Mouse (Mus musculus) adrenal gland, postnatal 4 days (tissue): ENCODE results near the gene Zfp422. TPM values are rescaled to one million over a fixed set of nuclear protein-coding genes. Genes with fewer than 3 reads are reported as not detected.
"Not testable (repeated sequence)": the region's sequence is repeated elsewhere in the genome, so short reads cannot be mapped to it uniquely, and the experiment has no call there.

Experiments
- DNase-seq, 2 experiments: peaks; one replicate each; pipeline ENCODE4 v3.0.0; 2021 to 2022; ENCODE audit warnings: low spot score in 2 of 2, mixed read lengths in 2 of 2
- microRNA-seq: library from miRNA; unstranded; fragments of <30 nt; microRNA quantifications from one replicate; pipeline ENCODE4 v1.2.0, GENCODE M21; 2021
- total RNA-seq, 2 experiments: library from RNA; stranded (reverse); gene quantifications; 2 replicates each; pipeline ENCODE4 v1.2.3; 2021

Zfp422 gene
- total RNA-seq, 2 experiments from 2014 or later, result 32.3 to 37.3 TPM

DNA sequence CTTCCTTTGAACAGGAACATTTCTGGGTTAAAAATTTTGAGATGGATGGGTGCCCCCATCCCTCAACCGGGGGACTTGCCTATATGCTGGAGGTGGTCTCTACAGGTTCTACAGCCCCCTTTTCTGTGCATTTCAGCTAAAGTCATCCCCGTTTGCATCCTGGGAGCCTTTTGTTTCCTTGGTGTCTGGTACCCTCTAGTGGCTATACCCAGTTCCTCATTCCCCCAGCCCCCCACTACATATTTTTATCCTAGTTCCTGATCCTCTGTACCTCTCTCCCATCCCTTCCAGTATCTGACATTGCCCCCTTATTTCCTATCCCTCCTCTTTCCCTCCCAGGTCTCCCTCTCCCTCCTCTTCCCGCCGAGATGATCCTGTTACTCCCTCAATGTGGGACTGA, 21.6 kb downstream of the Zfp422 start:
- no peak for DNase-seq

DNA sequence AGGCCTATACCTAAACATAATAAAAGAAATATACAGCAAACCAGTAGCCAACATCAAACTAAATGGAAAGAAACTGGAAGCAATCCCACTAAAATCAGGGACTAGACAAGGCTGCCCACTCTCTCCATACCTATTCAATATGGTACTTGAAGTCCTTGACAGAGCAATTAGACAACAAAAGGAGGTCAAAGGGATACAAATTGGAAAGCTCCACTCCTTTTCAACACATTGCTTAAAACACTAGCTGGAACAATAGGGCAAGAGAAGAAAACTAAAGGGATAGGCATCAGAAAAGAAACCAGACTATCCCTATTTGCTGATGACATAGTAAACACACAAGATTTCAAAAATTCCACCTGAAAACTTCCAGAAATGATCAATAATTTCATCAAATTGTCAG, 27.8 kb downstream of the Zfp422 start:
- not testable (repeated sequence) for DNase-seq

DNA sequence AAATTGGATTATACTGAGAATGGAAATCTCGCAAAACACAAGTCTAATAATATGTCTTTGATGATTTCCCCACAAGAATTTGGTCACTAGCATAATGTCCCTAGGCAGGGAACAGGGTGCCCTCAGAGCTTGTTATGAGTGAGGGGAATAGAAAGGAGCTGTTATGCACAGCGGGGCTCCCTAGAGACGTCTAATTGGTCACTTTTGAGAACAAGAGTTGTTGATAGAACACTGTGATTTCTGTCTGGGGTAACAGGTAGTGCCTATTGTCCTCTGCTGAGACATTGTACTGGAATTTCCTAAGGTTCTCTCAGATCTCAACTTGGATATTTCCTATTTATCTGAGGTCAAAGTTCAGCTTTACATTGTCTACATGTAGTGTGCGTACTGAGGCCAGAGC, 44.7 kb downstream of the Zfp422 start, which contains the start of gene Olfr215:
Gene Olfr215, minus strand, starts transcription at position 101 of the 400 bp plus-strand sequence.
- DNase-seq, result no peak

Small RNA genes within 50 kb of the gene (microRNA-seq; reads per million reads assigned to microRNA genes)
- gene Mir7043, result not detected

Other genes starting within 250 kb of the Zfp422 start
- 1 to 10 TPM; 1.1 to 3.5 TPM for gene Alox5, start 167.8 kb downstream of the Zfp422 start, total RNA-seq
- gene Olfr211, start 139.9 kb downstream of the Zfp422 start, total RNA-seq, result not detected
- under 1 TPM in 1 of 2 experiments, not detected in 1; 0.17 TPM for gene Olfr212, start 122.5 kb downstream of the Zfp422 start, total RNA-seq
- not detected for gene Olfr213, start 90.5 kb downstream of the Zfp422 start, total RNA-seq
- 1 to 10 TPM; 4.0 to 5.7 TPM for gene Gm5580, start 77.9 kb downstream of the Zfp422 start, total RNA-seq
- not detected for gene Olfr214, start 74.8 kb downstream of the Zfp422 start, total RNA-seq
- gene Olfr215, start 44.8 kb downstream of the Zfp422 start, total RNA-seq, result not detected
- 10 to 100 TPM in 1 of 2 experiments, 1 to 10 TPM in 1; 7.1 to 13.3 TPM for gene Depp1, start 21.6 kb upstream of the Zfp422 start, total RNA-seq
- 1 to 10 TPM; 5.7 to 7.7 TPM for gene Rassf4, start 45.0 kb upstream of the Zfp422 start, total RNA-seq
- gene Tmem72, start 87.9 kb upstream of the Zfp422 start, total RNA-seq, result 1 to 10 TPM in 1 of 2 experiments, under 1 TPM in 1; 0.59 to 4.6 TPM